Mouse (Mus musculus) ES-CJ7 (cell line): Measurements from ENCODE around the gene Prl7a2.

Experiments
- DNase-seq: peaks from one replicate; pipeline ENCODE4 v3.0.0; 2011; ENCODE audit warnings: low read depth, low spot score

The Prl7a2 gene

GRCm38 (mm10) chr13:27667936-27668335 lies at the start of gene Prl7a2:
Gene Prl7a2, minus strand, starts transcription at chr13:27668036.
- DNase-seq = no peak

DNA sequence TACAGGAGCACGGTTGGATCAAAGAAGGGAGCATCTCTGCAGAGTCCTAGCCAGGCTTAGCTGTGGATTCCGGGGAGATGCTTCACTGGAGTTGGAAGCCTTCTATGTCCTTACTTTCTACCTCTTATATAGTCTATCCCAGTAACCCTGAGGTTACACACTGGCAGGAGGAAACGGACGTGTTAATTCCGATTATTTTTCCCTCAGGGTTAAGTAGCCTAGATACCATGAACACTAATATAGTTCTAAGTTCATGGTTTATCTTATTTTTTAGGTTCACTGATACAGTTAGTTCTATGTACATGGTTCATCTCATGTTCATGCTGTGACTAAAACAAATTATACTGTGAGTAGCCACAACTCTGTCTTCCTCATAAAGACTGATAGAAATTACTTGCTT lies 48.8 kb upstream of the Prl7a2 start, which contains the start of gene Prl7d1:
Gene Prl7d1 (minus strand): TSS at position 101 of the 400 bp plus-strand sequence.
- DNase-seq = no peak

GRCm38 (mm10) chr13:27706521-27706920 lies 38.7 kb upstream of the Prl7a2 start:
- no peak for DNase-seq

GRCm38 (mm10) chr13:27660747-27661146 lies 7.1 kb downstream of the Prl7a2 start:
- no peak for DNase-seq

DNA sequence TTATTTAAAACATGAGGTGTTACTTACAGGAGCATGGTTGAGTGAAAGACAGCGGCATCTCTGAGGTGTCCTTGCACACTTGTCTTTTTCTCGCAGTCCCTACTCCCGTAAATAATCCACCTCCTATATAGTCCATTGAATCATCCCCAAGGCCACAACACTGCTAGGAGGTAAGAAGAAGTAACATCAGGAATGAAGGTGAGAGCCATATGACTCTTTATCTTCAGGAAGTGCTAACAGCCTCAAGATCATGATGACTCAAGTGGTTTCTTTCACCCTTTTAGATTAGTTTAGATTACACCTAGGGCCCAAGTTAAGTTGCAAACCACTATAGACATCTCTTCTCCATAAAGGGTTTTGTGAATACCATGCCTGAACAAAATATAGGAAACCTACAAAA lies 25.4 kb downstream of the Prl7a2 start, which contains the start of gene Prl7a1:
Gene Prl7a1 (minus strand): TSS at position 101 of the 400 bp plus-strand sequence.
- DNase-seq = no peak

- DNase-seq = no peak
These were observed 57.4 kb downstream of the Prl7a2 start, which contains the start of gene Prl7b1 for GRCm38 (mm10) chr13:27610482-27610881. Gene Prl7b1, minus strand, starts transcription at chr13:27610582.
